Mouse (Mus musculus) forebrain, embryonic 16.5 days (tissue): ENCODE data around the gene Actn3. TPM values are rescaled to one million over a fixed set of nuclear protein-coding genes. Genes with fewer than 3 reads are reported as not detected.
"Not testable (repeated sequence)": the region's sequence is repeated elsewhere in the genome, so short reads cannot be mapped to it uniquely, and the experiment has no call there.

ENCODE experiments used
- ATAC-seq: fragments of 200-750 bp; cut with Nextera tagmentation; 2 replicates; pipeline ENCODE4 v1.8.0; 2017; ENCODE audit warnings: mild to moderate bottlenecking, moderate library complexity
- H3K27ac ChIP-seq: fragments of 300-500 bp; sonication (generic); 2 replicates; pipeline ENCODE4 v1.5.1; 2014; ENCODE audit warnings: low read length, control low read depth
- H3K27me3 ChIP-seq: fragments of 300-500 bp; sonication (generic); replicated peaks from 2 replicates; pipeline ENCODE4 v1.6.1; 2014; ENCODE audit warnings: low read length; ENCODE audit not compliant: control insufficient read depth, insufficient read depth
- H3K36me3 ChIP-seq: fragments of 300-500 bp; sonication (generic); 2 replicates; pipeline ENCODE4 v1.6.1; 2014; ENCODE audit not compliant: control insufficient read depth, insufficient read depth
- H3K4me1 ChIP-seq: fragments of 300-500 bp; sonication (generic); replicated peaks from 2 replicates; pipeline ENCODE4 v1.6.1; 2014; ENCODE audit warnings: low read length; ENCODE audit not compliant: control insufficient read depth, insufficient read depth
- H3K4me2 ChIP-seq: fragments of 300-500 bp; sonication (generic); 2 replicates; pipeline ENCODE4 v1.6.1; 2014; ENCODE audit warnings: mild to moderate bottlenecking, low read length, control low read depth
- H3K4me3 ChIP-seq: fragments of 300-500 bp; sonication (generic); replicated peaks from 2 replicates; pipeline ENCODE4 v1.5.1; 2014; ENCODE audit warnings: mild to moderate bottlenecking, low read length, control low read depth
- H3K9ac ChIP-seq: fragments of 300-500 bp; sonication (generic); replicated peaks from 2 replicates; pipeline ENCODE4 v1.6.1; 2014; ENCODE audit warnings: low read depth, low read length, control low read depth
- H3K9me3 ChIP-seq: fragments of 300-500 bp; sonication (generic); 2 replicates; pipeline ENCODE4 v1.6.1; 2016; ENCODE audit warnings: low read length; ENCODE audit not compliant: control insufficient read depth
- WGBS: fragments of 180-500 bp; shearing (Covaris S2); extraction: QIAGEN DNeasy Blood & Tissue Kit; methylation state at CpG from one replicate; pipeline ENCODE4 v1.1.7; 2014; 5-methylcytosine and 5-hydroxymethylcytosine counted together
- polyA plus RNA-seq: library from polyadenylated mRNA; unstranded; fragments of >200 nt; fragmentation: Nextera tagmentation; extraction: Ambion mirVana; gene quantifications from 2 replicates; pipeline ENCODE4 v1.2.1, GENCODE M21; 2015

Actn3 gene
- polyA plus RNA-seq, 1 experiment from 2014 or later: 0.94 TPM

- not testable (repeated sequence) for H3K36me3 ChIP-seq, H3K4me2 ChIP-seq, H3K9ac ChIP-seq, H3K27ac ChIP-seq, H3K9me3 ChIP-seq, H3K4me3 ChIP-seq, H3K27me3 ChIP-seq, ATAC-seq
- H3K4me1 ChIP-seq: peaks cover 13% of the 10 kb centered on the region
- 100% methylated on average over 1 of the region's 1 CpGs for WGBS
Observed at GRCm38 (mm10) chr19:4874613-4875012, 3.1 kb downstream of the Actn3 start.

GRCm38 (mm10) chr19:4865147-4865546 lies 12.6 kb downstream of the Actn3 start:
- H3K27me3 ChIP-seq: no peaks in the 10 kb centered on the region
- no peak for ATAC-seq
- H3K4me3 ChIP-seq: no peak overlapping the region
- WGBS: 4% methylated on average over 17 of the region's 17 CpGs
- 0 out of 2 replicates have a peak, but pooled peaks cover 3% of the 10 kb centered on the region for H3K4me1 ChIP-seq
- H3K9me3 ChIP-seq: no peaks in the 10 kb centered on the region
- H3K36me3 ChIP-seq: no peaks in the 10 kb centered on the region
- H3K9ac ChIP-seq: no peak overlapping the region
- no peak overlapping the region for H3K27ac ChIP-seq
- peak overlapping the region; percentile 17; the same call in 1 of the 2 replicates for H3K4me2 ChIP-seq

- H3K27me3 ChIP-seq: no peaks in the 10 kb centered on the region
- ATAC-seq: no peak
- H3K27ac ChIP-seq: no peak overlapping the region
- H3K4me1 ChIP-seq: 0 out of 2 replicates have a peak, but pooled peaks cover 3% of the 10 kb centered on the region
- no peaks in the 10 kb centered on the region for H3K36me3 ChIP-seq
- H3K4me3 ChIP-seq: no peak overlapping the region
- no peak overlapping the region for H3K9ac ChIP-seq
- no peaks in the 10 kb centered on the region for H3K9me3 ChIP-seq
- 70% methylated on average over 6 of the region's 6 CpGs for WGBS
- H3K4me2 ChIP-seq: no peak overlapping the region
Observed at GRCm38 (mm10) chr19:4863048-4863447, 14.7 kb downstream of the Actn3 start.

- Histone ChIP-seq H3K27ac (no peak overlapping the region), H3K36me3 (no peaks in the 10 kb centered on the region), H3K9me3 (no peaks in the 10 kb centered on the region), H3K9ac (no peak overlapping the region), H3K4me2 (no peak overlapping the region), H3K4me1 (peaks cover 8% of the 10 kb centered on the region), H3K27me3 (no peaks in the 10 kb centered on the region), H3K4me3 (no peak overlapping the region)
- no peak for ATAC-seq
- WGBS: 88% methylated on average over 6 of the region's 6 CpGs
Observed at GRCm38 (mm10) chr19:4859081-4859480, 18.6 kb downstream of the Actn3 start.

- H3K4me2 ChIP-seq: peak overlapping the region; percentile 100
- no peaks in the 10 kb centered on the region for H3K27me3 ChIP-seq
- WGBS: 61% methylated on average over 4 of the region's 4 CpGs
- no peaks in the 10 kb centered on the region for H3K36me3 ChIP-seq
- no peak overlapping the region for H3K4me3 ChIP-seq
- no peak overlapping the region for H3K9ac ChIP-seq
- H3K27ac ChIP-seq: no peak overlapping the region
- peaks cover 8% of the 10 kb centered on the region for H3K4me1 ChIP-seq
- ATAC-seq: no peak
- no peaks in the 10 kb centered on the region for H3K9me3 ChIP-seq
Observed at GRCm38 (mm10) chr19:4855951-4856350, 21.8 kb downstream of the Actn3 start.

- Histone ChIP-seq H3K9me3 (no peaks in the 10 kb centered on the region), H3K27ac (no peak overlapping the region), H3K4me2 (peak overlapping the region; percentile 100), H3K27me3 (no peaks in the 10 kb centered on the region), H3K36me3 (no peaks in the 10 kb centered on the region), H3K4me1 (peaks cover 8% of the 10 kb centered on the region), H3K4me3 (peak overlapping the region; percentile 74), H3K9ac (peak overlapping the region; percentile 78)
- 1% methylated on average over 14 of the region's 14 CpGs for WGBS
- ATAC-seq: peak; percentile 45
Observed at GRCm38 (mm10) chr19:4855470-4855820, 22.3 kb downstream of the Actn3 start.

- peak; percentile 88 for ATAC-seq
- Histone ChIP-seq H3K27ac (no peak within 1 kb of the TSS), H3K9me3 (no peaks in the 10 kb centered on the region), H3K4me3 (peak within 1 kb of the TSS; percentile 74), H3K27me3 (no peaks in the 10 kb centered on the region), H3K4me1 (peaks cover 8% of the 10 kb centered on the region), H3K9ac (peak within 1 kb of the TSS; percentile 78), H3K4me2 (peak within 1 kb of the TSS; percentile 100), H3K36me3 (no peaks in the 10 kb centered on the region)
- WGBS: 4% methylated on average over 44 of the region's 45 CpGs
Observed at GRCm38 (mm10) chr19:4854552-4855469, 22.9 kb downstream of the Actn3 start, which contains the start of gene Ctsf. Gene Ctsf (plus strand): TSS chr19:4855130.

- Histone ChIP-seq H3K9me3 (no peaks in the 10 kb centered on the region), H3K27ac (no peak overlapping the region)
- ATAC-seq: no peak
Observed at GRCm38 (mm10) chr19:4850281-4850680, 27.4 kb downstream of the Actn3 start.

GRCm38 (mm10) chr19:4849800-4850199 lies 27.9 kb downstream of the Actn3 start:
- Histone ChIP-seq H3K9me3 (no peaks in the 10 kb centered on the region), H3K27me3 (0 out of 2 replicates have a peak, but pooled peaks cover 2% of the 10 kb centered on the region), H3K36me3 (no peaks in the 10 kb centered on the region), H3K4me2 (no peak overlapping the region), H3K9ac (no peak overlapping the region), H3K27ac (no peak overlapping the region), H3K4me3 (no peak overlapping the region), H3K4me1 (0 out of 2 replicates have a peak, but pooled peaks cover 3% of the 10 kb centered on the region)
- no peak for ATAC-seq
- WGBS: 57% methylated on average over 4 of the region's 4 CpGs

More at GRCm38 (mm10) chr19:4850281-4850680, 27.4 kb downstream of the Actn3 start:
- H3K4me1 ChIP-seq: peaks cover 3% of the 10 kb centered on the region
- H3K4me2 ChIP-seq: no peak overlapping the region
- H3K36me3 ChIP-seq: no peaks in the 10 kb centered on the region
- no peak overlapping the region for H3K4me3 ChIP-seq
- H3K27me3 ChIP-seq: 0 out of 2 replicates have a peak, but pooled peaks cover 2% of the 10 kb centered on the region
- 41% methylated on average over 5 of the region's 5 CpGs for WGBS
- H3K9ac ChIP-seq: no peak overlapping the region
